Mouse (Mus musculus) myocyte (in vitro differentiated cells): ENCODE data around the gene Cdc14a. TPM values are rescaled to one million over a fixed set of nuclear protein-coding genes. Genes with fewer than 3 reads are reported as not detected.

ENCODE experiments used
- H3K27me3 ChIP-seq: one replicate; pipeline ENCODE4 v1.6.1; 2011; ENCODE audit not compliant: control insufficient read depth, insufficient read depth, insufficient read length
- H3K36me3 ChIP-seq: one replicate; pipeline ENCODE4 v1.6.1; 2011; ENCODE audit not compliant: control insufficient read depth, insufficient read depth
- H3K4me2 ChIP-seq: one replicate; pipeline ENCODE4 v1.6.1; 2011; ENCODE audit warnings: low read depth, control low read depth
- H3K4me3 ChIP-seq: one replicate; pipeline ENCODE4 v1.5.1; 2011; ENCODE audit warnings: mild to moderate bottlenecking, control low read depth, moderate library complexity
- H3K79me2 ChIP-seq: one replicate; pipeline ENCODE4 v1.6.1; 2011; ENCODE audit not compliant: control insufficient read depth, insufficient read depth
- H3ac ChIP-seq: one replicate; pipeline ENCODE4 v1.6.1; 2011; ENCODE audit not compliant: control insufficient read depth, insufficient read length
- CEBPB ChIP-seq: IDR thresholded peaks from 2 replicates; pipeline ENCODE4 v1.6.1; 2011; ENCODE audit warnings: mild to moderate bottlenecking, moderate library complexity; ENCODE audit not compliant: poor library complexity, insufficient read depth, severe bottlenecking
- E2F4 ChIP-seq: IDR thresholded peaks from one replicate; pipeline ENCODE4 v1.6.1; 2011; ENCODE audit warnings: mild to moderate bottlenecking, control low read depth, moderate library complexity; ENCODE audit not compliant: insufficient read depth
- MAX ChIP-seq: IDR thresholded peaks from one replicate; pipeline ENCODE4 v1.6.1; 2011; ENCODE audit warnings: low read depth, mild to moderate bottlenecking, control low read depth
- MYOD1 ChIP-seq, 3 experiments: IDR thresholded peaks; one replicate each; pipeline ENCODE4 v1.6.1; 2011; ENCODE audit warnings: control low read depth in 2 of 3, low read depth in 2 of 3, mild to moderate bottlenecking in 2 of 3, moderate library complexity in 1 of 3; ENCODE audit not compliant: insufficient read length in 2 of 3, control insufficient read depth in 1 of 3
- MYOG ChIP-seq, 3 experiments: IDR thresholded peaks; one replicate each; pipeline ENCODE4 v1.6.1; 2011; ENCODE audit warnings: control low read depth in 2 of 3, low read depth in 2 of 3, mild to moderate bottlenecking in 2 of 3; ENCODE audit not compliant: insufficient read length in 2 of 3, control insufficient read depth in 1 of 3, insufficient read depth in 1 of 3
- POLR2A ChIP-seq: IDR thresholded peaks from one replicate; pipeline ENCODE4 v1.6.1; 2011; ENCODE audit warnings: low read depth, mild to moderate bottlenecking, control low read depth, moderate library complexity; ENCODE audit not compliant: insufficient read length
- POLR2AphosphoS2 ChIP-seq: IDR thresholded peaks from one replicate; pipeline ENCODE4 v1.6.1; 2011; ENCODE audit warnings: low read depth, control low read depth; ENCODE audit not compliant: insufficient read length
- REST ChIP-seq: IDR thresholded peaks from one replicate; pipeline ENCODE4 v1.6.1; 2011; ENCODE audit warnings: mild to moderate bottlenecking, control low read depth, moderate library complexity; ENCODE audit not compliant: insufficient read depth, insufficient read length
- SRF ChIP-seq: IDR thresholded peaks from one replicate; pipeline ENCODE4 v1.6.1; 2011; ENCODE audit warnings: low read depth; ENCODE audit not compliant: control insufficient read depth, insufficient read length
- TCF12 ChIP-seq: IDR thresholded peaks from one replicate; pipeline ENCODE4 v1.6.1; 2011; ENCODE audit warnings: mild to moderate bottlenecking, control low read depth; ENCODE audit not compliant: poor library complexity, insufficient read depth, severe bottlenecking
- TCF3 ChIP-seq: IDR thresholded peaks from one replicate; pipeline ENCODE4 v1.6.1; 2011; ENCODE audit warnings: low read depth, control low read depth; ENCODE audit not compliant: insufficient read length
- USF1 ChIP-seq: IDR thresholded peaks from one replicate; pipeline ENCODE4 v1.6.1; 2011; ENCODE audit warnings: low read depth, mild to moderate bottlenecking, control low read depth, moderate library complexity
- polyA plus RNA-seq: library from polyadenylated mRNA; unstranded; fragments of >200 nt; fragmentation: generic; extraction: Trizol; gene quantifications from one replicate; pipeline ENCODE4 v1.2.1, GENCODE M21; 2012; ENCODE audit warnings: missing spikeins

The Cdc14a gene
- polyA plus RNA-seq, 1 experiment, result 0.65 TPM

DNA sequence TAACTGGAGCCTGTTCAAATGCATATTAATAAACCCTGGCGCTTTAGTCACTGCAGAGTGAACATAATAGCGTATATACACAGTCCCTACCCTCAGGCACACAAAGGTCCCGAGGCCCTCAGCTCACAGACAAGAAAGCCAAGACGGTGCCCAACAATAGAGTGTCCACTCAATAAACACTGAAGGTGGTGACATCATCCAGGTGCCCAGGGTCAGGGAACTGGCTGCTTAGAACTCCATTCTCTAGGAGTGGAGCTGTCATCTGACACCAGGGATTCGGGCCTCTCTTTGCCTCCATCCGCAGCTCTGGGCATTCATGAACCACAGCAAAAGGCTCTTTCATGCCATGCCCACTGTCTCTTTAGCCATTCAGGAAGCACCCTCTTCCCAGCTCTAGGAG is 2.7 kb downstream of the Cdc14a start:
- no peak overlapping the region for H3ac ChIP-seq
- H3K4me2 ChIP-seq, result no peak overlapping the region
- no peaks in the 10 kb centered on the region for H3K27me3 ChIP-seq
- no peaks in the 10 kb centered on the region for H3K36me3 ChIP-seq
- TF ChIP-seq TCF3 (no peak), MAX (no peak), POLR2A (no peak), TCF12 (no peak), E2F4 (no peak), REST (no peak), MYOD1 (IDR thresholded peaks at IDR 0.05; ENCODE audit: control insufficient read depth in 1 of 3, insufficient read length in 2 of 3, low read depth in 2 of 3) (no peak), USF1 (no peak), CEBPB (no peak), POLR2AphosphoS2 (no peak), MYOG (IDR thresholded peaks at IDR 0.05; ENCODE audit: control insufficient read depth in 1 of 3, insufficient read depth in 1 of 3, insufficient read length in 2 of 3, low read depth in 2 of 3) (no peak), SRF (no peak)
- no peaks in the 10 kb centered on the region for H3K79me2 ChIP-seq
- no peak overlapping the region for H3K4me3 ChIP-seq

DNA sequence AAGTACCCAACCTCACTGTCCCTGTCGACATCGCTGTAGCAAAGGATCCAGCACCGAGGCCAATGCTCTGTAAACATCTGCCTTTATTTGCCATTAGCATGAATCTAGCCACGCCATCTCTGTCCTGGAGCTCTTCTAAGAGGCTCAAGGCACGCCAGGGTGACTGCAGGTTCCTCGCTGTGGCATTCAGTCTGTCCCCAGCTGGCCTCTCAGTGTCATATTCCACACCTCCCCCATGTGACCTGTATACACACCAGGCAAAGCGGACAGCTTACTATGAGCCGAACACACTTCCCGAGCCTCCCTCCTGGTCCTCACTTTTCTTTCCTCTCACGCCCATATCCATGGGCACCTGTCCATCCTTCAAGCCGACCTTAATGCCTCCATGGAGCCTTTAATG is 4.0 kb downstream of the Cdc14a start:
- Histone ChIP-seq H3K27me3 (no peaks in the 10 kb centered on the region), H3ac (no peak overlapping the region), H3K4me3 (no peak overlapping the region), H3K4me2 (no peak overlapping the region), H3K36me3 (no peaks in the 10 kb centered on the region), H3K79me2 (no peaks in the 10 kb centered on the region)
- TF ChIP-seq MYOG (IDR thresholded peaks at IDR 0.05; ENCODE audit: control insufficient read depth in 1 of 3, insufficient read depth in 1 of 3, insufficient read length in 2 of 3, low read depth in 2 of 3), result no peak
- TF ChIP-seq E2F4, result no peak
- TF ChIP-seq TCF3, result no peak
- no peak for TF ChIP-seq MAX
- no peak for TF ChIP-seq SRF
- no peak for TF ChIP-seq POLR2AphosphoS2
- TF ChIP-seq USF1, result no peak
- TF ChIP-seq POLR2A, result no peak
- TF ChIP-seq MYOD1 (IDR thresholded peaks at IDR 0.05; ENCODE audit: control insufficient read depth in 1 of 3, insufficient read length in 2 of 3, low read depth in 2 of 3), result no peak

DNA sequence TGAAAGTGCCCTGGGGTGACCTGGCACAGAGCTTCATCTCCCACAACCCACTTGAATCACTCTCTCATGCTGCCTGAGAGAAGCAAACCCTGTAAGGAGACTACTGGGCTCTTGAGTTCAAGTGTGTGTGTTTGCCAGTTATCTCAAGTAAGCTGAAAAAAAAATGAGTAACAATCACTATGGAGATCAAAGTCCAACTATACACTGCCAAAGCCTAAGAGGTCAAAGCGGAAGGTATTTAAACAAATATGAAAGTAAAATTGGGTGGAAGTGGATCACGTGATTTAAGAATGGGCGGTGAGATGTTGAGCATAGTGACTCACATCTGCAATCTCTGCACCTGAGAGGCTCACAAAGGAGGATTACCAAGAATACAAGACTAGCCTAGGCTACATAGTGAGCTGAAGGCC is 9.4 kb downstream of the Cdc14a start:
- TF ChIP-seq SRF (no peak), REST (no peak), TCF3 (no peak), POLR2A (no peak), MYOD1 (IDR thresholded peaks at IDR 0.05; ENCODE audit: control insufficient read depth in 1 of 3, insufficient read length in 2 of 3, low read depth in 2 of 3) (no peak), MYOG (IDR thresholded peaks at IDR 0.05; ENCODE audit: control insufficient read depth in 1 of 3, insufficient read depth in 1 of 3, insufficient read length in 2 of 3, low read depth in 2 of 3) (no peak), CEBPB (no peak), POLR2AphosphoS2 (no peak), MAX (no peak), E2F4 (no peak), USF1 (no peak), TCF12 (no peak)
- H3K4me2 ChIP-seq, result no peak overlapping the region
- H3K79me2 ChIP-seq, result no peaks in the 10 kb centered on the region
- H3K27me3 ChIP-seq, result no peaks in the 10 kb centered on the region
- H3K36me3 ChIP-seq, result no peaks in the 10 kb centered on the region
- no peak overlapping the region for H3ac ChIP-seq
- no peak overlapping the region for H3K4me3 ChIP-seq

DNA sequence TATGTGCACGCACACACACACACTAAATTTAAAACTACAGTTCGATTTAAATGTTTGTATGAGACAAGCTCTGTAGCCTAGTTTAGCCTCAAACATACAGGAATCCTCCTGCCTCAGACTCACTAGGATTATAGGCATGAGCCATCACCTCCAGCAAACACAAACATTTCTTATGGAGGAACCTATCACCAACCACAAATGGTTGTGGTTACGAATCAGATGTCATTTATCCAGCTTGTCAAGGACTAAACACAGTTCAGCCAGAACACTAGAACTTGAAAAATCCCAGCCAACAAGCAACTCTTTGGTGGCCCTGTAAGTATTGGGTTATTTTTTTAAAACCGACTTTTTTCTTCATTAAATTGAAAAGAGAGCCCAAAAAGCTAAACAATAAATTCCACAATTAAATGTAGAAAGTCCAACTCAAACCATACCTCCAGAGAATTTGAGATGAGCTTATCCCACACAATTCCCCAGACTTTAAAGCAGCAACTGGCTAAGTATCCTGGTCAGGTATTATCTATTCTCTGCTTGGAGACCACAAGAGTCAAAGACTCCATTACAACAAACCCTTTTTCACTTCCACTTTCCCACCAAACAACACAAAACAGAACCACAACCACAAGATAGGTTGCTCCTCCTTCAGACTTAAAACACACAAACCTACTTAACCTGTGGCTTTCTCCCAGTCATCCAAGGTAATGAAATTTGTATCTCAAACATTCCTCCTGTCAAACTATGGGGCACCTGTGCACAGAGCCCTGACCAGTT is 10.7 kb downstream of the Cdc14a start:
- no peaks in the 10 kb centered on the region for H3K36me3 ChIP-seq
- H3K79me2 ChIP-seq, result no peaks in the 10 kb centered on the region
- H3K4me3 ChIP-seq, result no peak overlapping the region
- H3ac ChIP-seq, result no peak overlapping the region
- TF ChIP-seq POLR2AphosphoS2, result no peak
- TF ChIP-seq E2F4, result no peak
- no peak for TF ChIP-seq MYOD1 (IDR thresholded peaks at IDR 0.05; ENCODE audit: control insufficient read depth in 1 of 3, insufficient read length in 2 of 3, low read depth in 2 of 3)
- no peak for TF ChIP-seq TCF3
- TF ChIP-seq SRF, result no peak
- no peak for TF ChIP-seq MAX
- TF ChIP-seq CEBPB, result no peak
- no peak for TF ChIP-seq POLR2A
- no peak for TF ChIP-seq REST
- H3K4me2 ChIP-seq, result no peak overlapping the region
- no peaks in the 10 kb centered on the region for H3K27me3 ChIP-seq

DNA sequence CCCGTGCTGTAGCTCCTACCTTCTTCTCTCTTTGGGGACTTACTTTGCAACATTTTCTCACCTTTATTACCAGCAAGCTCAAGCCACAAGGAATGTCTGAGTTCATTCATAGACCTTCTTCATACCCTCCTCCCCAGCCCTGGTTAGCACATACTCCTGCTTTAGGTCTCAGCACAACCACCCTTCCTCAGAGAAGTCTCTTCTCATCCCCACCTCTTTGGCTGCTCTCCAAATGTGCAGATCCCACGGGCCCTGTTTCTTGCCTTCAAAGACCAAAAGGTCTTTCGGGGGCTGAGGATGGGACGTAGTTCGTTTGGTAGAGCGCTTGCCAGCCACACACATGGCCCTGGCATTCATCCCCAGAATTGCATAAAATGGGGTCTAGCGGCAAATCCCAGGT is 13.8 kb downstream of the Cdc14a start:
- Histone ChIP-seq H3K4me3 (no peak overlapping the region), H3K27me3 (no peaks in the 10 kb centered on the region), H3K4me2 (no peak overlapping the region), H3K36me3 (no peaks in the 10 kb centered on the region), H3ac (no peak overlapping the region), H3K79me2 (no peaks in the 10 kb centered on the region)
- no peak for TF ChIP-seq E2F4
- TF ChIP-seq USF1, result no peak
- TF ChIP-seq MYOG (IDR thresholded peaks at IDR 0.05; ENCODE audit: control insufficient read depth in 1 of 3, insufficient read depth in 1 of 3, insufficient read length in 2 of 3, low read depth in 2 of 3), result no peak
- no peak for TF ChIP-seq CEBPB
- TF ChIP-seq SRF, result no peak
- TF ChIP-seq REST, result no peak
- no peak for TF ChIP-seq POLR2A
- no peak for TF ChIP-seq POLR2AphosphoS2
- TF ChIP-seq TCF3, result no peak
- no peak for TF ChIP-seq TCF12
- no peak for TF ChIP-seq MYOD1 (IDR thresholded peaks at IDR 0.05; ENCODE audit: control insufficient read depth in 1 of 3, insufficient read length in 2 of 3, low read depth in 2 of 3)
- TF ChIP-seq MAX, result no peak
